13 mouse cellular contexts compared by ENCODE assay signal in the genomic region with DNA sequence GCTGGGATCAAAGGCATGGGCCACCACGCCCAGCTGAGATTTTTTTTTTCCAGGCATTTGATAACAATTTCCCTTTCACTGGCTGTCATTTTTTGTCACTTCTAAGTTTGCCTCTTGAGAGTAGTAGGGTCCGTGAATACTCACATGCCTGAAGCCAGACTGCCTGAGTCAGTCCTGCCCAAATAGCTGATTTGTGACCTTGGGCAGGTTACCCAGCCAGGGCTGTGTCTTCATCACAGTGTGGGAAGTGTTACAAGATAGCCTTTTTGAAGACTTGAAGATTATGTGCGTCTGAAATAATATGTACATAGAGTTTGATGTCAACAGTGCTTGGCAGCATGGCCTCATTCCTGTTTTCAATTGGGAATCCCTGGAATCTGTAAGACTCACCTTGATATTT.
"Had no signal": no experiment of that assay in that cellular context is flagged by ENCODE, and none has a peak within 500 bp of the region (broad histone marks: within the 10 kb centered on the region; RNA-seq: fewer than 3 reads in every experiment).

No protein-coding gene starts in this region.

- H3K27me3 ChIP-seq: limb, embryonic 13.5 days; liver, embryonic 12.5 days; midbrain, embryonic 15.5 days; neural tube, embryonic 12.5 days had no signal

- ATAC-seq: liver, embryonic 12.5 days; midbrain, embryonic 15.5 days had no signal

- DNase-seq: kidney, postnatal 14 days; left cerebral cortex, postnatal 4 days; lung, embryonic 14.5 days; lung, postnatal 10 days; lung, postnatal 4 days; right cerebral cortex, postnatal 4 days; spleen, adult 18-20 months; thymus, postnatal 36 days had no signal

- H3K36me3 ChIP-seq: midbrain, embryonic 15.5 days had no signal

- H3K27ac ChIP-seq: limb, embryonic 13.5 days; midbrain, embryonic 10.5 days; midbrain, embryonic 15.5 days; neural tube, embryonic 12.5 days had no signal

- H3K4me3 ChIP-seq: limb, embryonic 13.5 days; liver, embryonic 12.5 days; midbrain, embryonic 10.5 days; midbrain, embryonic 15.5 days; neural tube, embryonic 12.5 days had no signal

- H3K9ac ChIP-seq: limb, embryonic 13.5 days; liver, embryonic 12.5 days; lung, embryonic 14.5 days; midbrain, embryonic 15.5 days; neural tube, embryonic 12.5 days had no signal

- H3K9me3 ChIP-seq: limb, embryonic 13.5 days; liver, embryonic 12.5 days; midbrain, embryonic 15.5 days; neural tube, embryonic 12.5 days had no signal

- H3K4me2 ChIP-seq: limb, embryonic 13.5 days; liver, embryonic 12.5 days; lung, embryonic 14.5 days; midbrain, embryonic 15.5 days; neural tube, embryonic 12.5 days had no signal
